Mouse (Mus musculus) adrenal gland, postnatal 14 days (tissue): Measurements from ENCODE around the gene Gm20388. TPM values are rescaled to one million over a fixed set of nuclear protein-coding genes. Genes with fewer than 3 reads are reported as not detected.
A peak's percentile ranks its signal among the peaks of the same experiment; 100 is the strongest.

Source experiments
- DNase-seq: peaks from one replicate; pipeline ENCODE4 v3.0.0; 2021; ENCODE audit warnings: mixed read lengths
- total RNA-seq: library from RNA; stranded (reverse); gene quantifications from 2 replicates; pipeline ENCODE4 v1.2.3, GENCODE M21; 2021

Gene Gm20388
- total RNA-seq, 1 experiment from 2014 or later = 17.6 TPM

DNA sequence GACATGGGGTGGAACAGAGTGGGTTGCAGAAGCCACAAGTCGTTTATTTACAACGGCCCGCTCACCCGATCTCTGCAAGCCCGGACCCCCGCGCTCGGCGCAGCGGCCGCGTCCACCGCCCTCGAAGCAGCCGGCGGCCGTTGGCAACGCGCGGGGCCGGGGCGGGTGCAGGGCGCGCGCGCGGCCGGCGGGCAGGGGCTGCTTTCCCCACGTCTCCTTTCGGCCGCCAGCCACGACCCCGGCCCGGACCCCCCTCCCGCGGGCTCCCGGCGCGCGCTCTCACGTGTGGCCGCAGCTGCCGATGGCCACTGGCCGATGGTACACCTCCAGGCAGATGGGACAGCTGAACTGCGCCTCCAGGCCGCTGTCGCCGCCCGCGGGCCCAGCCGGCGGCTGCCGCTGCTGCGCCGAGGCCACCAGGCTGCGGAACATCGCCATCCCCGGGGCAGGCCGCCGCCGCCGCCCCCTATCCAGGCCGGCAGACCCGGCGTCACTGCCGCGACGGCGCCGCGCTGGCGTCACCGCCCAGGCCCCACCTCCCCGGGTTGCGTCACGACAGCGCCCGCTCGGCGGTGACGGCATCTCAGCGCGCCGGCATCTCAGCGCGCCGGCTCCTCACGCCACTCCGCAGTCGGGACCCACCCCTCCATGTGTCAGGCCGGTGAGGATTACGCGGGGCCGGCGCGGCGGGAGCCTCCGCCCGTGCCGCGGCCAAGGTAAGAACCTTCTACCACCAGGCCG, 2565.1 kb downstream of the Gm20388 start, which contains the start of the genes Rnf166 and Ctu2:
Rnf166 (minus strand) TSS at position 485 of the 741 bp plus-strand sequence.
Ctu2 (plus strand) TSS at position 564 of the 741 bp plus-strand sequence.
- peak; percentile 97 for DNase-seq

DNA sequence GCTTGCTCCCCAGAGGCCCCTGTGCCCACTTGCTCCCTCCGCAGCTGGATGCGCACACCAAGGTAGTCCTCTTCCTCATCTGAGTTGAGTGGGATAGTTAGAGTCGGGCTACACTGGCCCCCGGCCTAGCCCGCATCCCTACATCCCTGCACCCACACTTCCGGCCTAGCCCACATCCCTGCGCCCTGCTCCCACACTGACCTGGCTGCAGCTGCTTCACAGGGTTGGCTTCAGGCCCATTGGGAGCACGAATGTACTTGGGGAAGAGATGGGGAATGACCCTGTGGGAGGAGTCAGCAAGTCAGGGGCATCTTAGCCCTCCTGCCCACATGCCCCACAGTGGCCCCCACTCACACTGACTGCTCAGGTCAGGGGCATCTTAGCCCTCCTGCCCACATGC, 2571.8 kb downstream of the Gm20388 start:
- no peak for DNase-seq

GRCm38 (mm10) chr8:122483877-122484276, 2573.2 kb downstream of the Gm20388 start:
- DNase-seq = no peak

GRCm38 (mm10) chr8:122484831-122485230, 2574.2 kb downstream of the Gm20388 start:
- no peak for DNase-seq

DNA sequence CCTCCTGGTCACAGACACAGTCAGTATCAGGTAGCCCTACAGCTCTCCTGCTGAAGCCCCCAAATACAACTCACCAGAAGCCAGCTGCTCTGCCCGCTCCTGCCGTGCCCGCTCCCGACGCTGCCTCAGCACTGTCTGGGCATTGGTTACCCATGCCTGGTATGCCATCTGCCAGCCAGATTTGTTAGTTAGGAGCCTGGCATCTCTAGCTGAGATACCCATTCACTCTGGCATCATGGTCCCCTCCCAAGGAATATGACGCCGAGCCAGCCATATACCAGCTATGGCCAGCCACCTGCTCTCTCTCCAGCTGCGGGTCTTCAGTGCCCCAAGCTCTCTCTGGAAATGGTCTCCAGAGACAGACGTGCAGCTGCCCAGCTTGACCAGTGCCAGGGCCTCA, 2577.7 kb downstream of the Gm20388 start:
- DNase-seq = no peak

DNA sequence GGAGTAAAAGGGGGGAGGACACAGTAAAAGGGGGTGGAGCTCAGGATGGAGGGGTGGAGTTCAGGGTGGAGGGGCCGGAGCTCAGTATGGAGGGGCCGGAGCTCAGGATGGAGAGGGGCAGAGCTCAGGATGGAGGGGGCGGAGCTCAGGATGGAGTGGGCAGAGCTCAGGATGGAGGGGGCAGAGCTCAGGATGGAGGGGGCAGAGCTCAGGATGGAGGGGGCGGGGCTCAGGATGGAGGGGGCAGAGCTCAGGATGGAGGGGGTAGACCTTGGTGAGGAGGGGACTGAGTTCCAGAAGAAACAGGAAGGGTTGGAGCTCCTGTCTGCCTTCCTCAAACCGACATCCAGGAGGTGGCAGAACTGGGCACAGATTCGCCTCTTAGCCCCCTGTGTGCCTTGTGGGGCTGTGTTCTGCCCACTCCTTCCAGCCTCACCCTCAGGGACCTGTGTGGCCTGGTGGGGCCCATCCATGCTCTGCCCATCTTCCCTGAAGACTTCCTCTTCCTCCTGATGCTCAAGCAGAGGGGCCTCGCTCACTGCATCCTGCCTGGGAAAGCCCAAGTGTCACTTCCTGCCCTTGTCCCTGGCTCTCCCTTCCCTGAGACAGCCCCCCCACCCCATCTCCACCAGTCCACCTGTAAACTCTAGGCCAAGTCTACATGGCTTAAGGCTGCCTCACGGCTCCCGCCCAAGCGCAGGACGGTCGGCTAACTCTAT, 2586.5 kb downstream of the Gm20388 start:
- peak; percentile 58 for DNase-seq

DNA sequence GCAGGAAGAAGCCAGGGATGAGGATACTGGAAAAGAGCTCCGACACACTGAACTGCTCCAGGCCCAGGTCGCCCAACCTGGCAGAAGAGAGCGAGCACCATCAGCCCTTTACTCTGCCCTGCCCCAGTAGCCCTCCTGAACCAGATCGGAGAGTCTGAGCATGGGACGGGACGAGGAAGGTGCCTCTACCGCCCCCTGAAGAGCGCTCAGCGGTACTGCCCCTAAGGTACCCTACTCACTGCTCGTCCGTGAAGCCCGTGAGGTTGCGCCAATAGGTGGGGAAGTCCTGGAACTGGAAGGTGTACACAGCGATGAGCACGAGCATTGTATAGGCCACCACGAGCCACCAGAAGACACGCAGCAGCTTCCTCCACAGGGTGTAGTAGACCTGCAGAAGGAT, 2587.3 kb downstream of the Gm20388 start:
- DNase-seq = no peak

GRCm38 (mm10) chr8:122500856-122501255, 2590.2 kb downstream of the Gm20388 start:
- peak; percentile 91 for DNase-seq

- no peak for DNase-seq
Measured at GRCm38 (mm10) chr8:122511552-122511951, 2600.9 kb downstream of the Gm20388 start.

- DNase-seq = no peak
Measured at GRCm38 (mm10) chr8:122512392-122512791, 2601.8 kb downstream of the Gm20388 start.

- no peak for DNase-seq
Measured at GRCm38 (mm10) chr8:122515699-122516098, 2605.1 kb downstream of the Gm20388 start.

- peak; percentile 51 for DNase-seq
Measured at GRCm38 (mm10) chr8:122517541-122518190, 2607.0 kb downstream of the Gm20388 start.

DNA sequence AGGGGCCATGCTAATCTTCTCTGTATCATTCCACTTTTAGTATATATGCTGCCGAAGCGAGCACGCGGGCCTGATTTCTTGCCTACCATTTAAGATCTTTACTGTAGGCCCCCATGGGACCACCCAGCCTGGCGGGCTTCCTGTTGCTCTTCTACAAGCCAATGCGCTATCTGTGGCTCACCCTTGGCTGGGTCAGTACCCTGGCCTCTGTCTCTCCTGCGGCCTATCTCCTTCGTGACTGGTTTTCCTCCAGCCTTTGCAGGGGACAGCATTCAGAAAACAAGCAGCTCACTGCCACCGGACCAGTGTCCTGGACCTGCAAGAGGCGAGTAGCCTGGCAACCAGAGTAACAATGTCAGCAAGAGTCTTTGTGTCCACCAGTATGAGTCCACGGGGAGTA, 2610.0 kb downstream of the Gm20388 start:
- no peak for DNase-seq

DNA sequence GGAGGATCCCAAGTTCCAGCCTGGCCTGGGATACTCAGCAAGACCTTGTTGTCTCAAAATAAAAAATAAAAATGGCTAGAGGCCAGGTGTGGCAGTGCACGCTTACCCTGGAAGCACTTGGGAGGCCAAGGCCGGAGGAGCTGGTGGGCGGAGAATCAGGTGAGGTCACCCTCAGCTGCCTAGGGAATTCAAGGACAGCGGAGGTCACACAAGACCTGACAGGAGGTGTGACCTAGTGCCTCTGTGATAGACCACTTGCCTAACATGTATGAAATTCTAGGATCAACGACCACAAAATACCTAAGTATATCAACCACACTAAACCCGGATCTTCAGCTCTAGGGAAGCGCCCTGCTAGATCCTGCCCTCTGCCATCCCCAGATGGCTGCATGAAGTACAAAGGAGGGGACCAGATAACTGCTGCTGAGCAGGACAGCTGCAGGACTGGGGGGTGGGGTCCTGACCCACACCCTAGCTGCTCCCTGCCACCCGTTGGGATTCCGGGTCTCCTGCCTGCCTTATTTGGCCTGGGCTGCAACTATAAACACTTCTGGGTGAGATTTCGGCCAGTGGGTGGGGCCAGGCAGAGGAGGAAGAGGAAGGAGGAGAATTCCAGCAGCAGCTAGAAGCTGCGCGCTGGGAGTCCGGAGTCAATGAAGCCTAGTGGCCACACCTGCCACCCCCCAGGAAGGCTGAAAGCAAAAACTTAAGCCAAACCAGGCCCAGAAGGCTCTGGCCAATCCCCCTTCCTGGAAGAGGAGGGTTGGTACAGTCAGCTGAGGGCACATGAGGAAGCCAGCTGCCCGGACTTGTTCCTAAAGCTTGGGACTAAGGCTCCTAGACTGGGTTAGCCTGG, 2612.4 kb downstream of the Gm20388 start:
- DNase-seq = peak; percentile 58

DNA sequence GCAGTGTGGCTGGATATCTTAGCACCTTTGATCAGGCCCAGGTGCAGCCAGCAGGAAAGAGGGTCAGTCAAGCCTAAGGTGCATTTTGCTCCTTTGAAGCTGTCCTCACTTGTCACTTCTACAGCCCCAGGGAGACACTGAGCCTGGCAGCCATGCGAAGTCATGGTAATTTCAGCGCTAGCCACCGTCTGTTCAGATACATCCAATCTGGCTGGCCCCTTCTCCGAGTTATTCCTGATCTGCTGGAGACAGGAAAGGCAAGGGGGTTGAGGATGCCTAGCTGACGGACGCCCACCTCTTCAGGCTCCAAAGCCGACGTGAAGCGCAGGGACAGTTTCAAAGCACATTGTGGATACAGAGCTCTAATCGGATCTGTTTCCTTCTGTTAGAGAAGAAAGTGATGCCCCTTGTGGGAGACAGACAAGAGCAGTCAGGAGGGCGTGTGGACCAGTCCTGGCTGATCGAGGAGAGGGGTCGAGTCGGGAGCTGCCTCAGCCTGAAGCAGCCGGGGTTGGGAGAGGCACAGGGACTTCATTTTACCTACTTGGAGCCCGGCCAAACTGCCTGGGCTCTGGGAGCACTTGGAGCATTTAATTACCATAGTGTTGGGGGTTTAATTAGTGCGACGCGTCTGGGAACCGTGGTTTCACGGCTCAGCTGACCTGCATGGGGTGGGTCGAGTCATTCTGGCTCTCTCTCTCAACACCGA, 2613.2 kb downstream of the Gm20388 start:
- no peak for DNase-seq

GRCm38 (mm10) chr8:122524506-122524905, 2613.9 kb downstream of the Gm20388 start:
- peak; percentile 42 for DNase-seq

GRCm38 (mm10) chr8:122525004-122525403, 2614.4 kb downstream of the Gm20388 start:
- DNase-seq = no peak

DNA sequence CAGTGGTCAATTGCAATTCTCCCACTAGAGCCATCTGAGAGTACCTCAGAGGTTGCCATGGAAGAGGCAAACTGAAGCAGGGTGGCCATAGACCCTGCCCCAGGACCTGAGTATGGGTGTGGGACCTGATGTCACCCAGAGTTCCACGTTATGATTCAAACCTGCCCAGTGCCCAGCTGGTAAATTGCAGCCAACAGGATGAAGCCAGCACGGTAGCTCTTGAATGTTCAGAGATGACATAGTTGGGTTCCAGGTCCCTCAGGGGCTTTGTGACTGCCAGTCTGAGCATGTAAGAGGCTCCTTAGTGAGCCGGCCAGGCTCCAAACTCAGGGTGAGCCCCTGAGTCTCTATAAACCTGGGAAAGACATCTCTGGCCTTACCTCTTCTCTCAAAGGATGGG, 2615.4 kb downstream of the Gm20388 start:
- no peak for DNase-seq

DNA sequence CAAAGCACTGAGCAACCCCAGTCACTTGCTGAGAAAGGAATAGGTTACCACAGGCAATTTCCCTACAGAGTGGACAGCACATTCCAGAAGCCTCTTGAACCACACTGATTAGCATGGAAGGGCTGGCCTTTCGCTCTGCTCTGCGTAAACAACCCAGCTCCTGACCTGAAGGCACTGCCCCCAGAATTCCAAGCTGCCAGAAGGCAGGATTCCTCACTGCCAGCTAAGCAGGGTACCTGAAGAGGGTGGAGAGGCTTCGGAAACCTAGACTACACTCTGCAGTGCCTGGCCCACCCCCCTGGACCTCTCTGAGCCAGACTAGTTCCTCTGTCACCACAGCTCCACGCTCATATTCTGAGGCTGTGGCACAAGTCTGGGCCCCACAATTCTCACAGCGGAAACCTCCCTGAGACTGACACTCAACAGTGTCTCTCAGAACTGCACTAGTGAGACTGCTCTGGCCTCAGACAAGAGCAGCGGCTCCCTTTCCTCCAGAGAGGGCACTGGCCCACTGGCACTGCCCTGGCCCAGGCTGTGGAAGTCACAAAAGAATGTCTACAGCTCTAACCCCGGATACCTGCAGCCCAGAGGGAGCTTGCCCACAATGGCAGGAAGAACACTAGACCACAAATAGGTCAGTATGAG, 2616.0 kb downstream of the Gm20388 start:
- no peak for DNase-seq

GRCm38 (mm10) chr8:122527937-122528336, 2617.3 kb downstream of the Gm20388 start:
- no peak for DNase-seq

GRCm38 (mm10) chr8:122529159-122529558, 2618.5 kb downstream of the Gm20388 start:
- no peak for DNase-seq
